Mouse (Mus musculus) liver, embryonic 14.5 days (tissue): ENCODE results near the gene Ccnt1. TPM values are rescaled to one million over a fixed set of nuclear protein-coding genes. Genes with fewer than 3 reads are reported as not detected.

ENCODE experiments used
- ATAC-seq: fragments of 200-750 bp; cut with Nextera tagmentation; 2 replicates; pipeline ENCODE4 v1.8.0; 2017; ENCODE audit warnings: moderate number of reproducible peaks, mild to moderate bottlenecking, moderate library complexity; ENCODE audit not compliant: insufficient read depth
- DNase-seq, 3 experiments: peaks; one replicate each; pipeline ENCODE4 v3.0.0-alpha.2; 2012 to 2013; ENCODE audit warnings: low read depth in 3 of 3, low spot score in 3 of 3
- H3K27ac ChIP-seq: fragments of 300-500 bp; sonication (generic); 2 replicates; pipeline ENCODE4 v1.5.1; 2014; ENCODE audit warnings: moderate library complexity, mild to moderate bottlenecking, control low read depth, inconsistent platforms
- H3K27me3 ChIP-seq: fragments of 300-500 bp; sonication (generic); 2 replicates; pipeline ENCODE4 v1.6.1; 2014; ENCODE audit warnings: mild to moderate bottlenecking, low read length, moderate library complexity; ENCODE audit not compliant: control insufficient read depth, insufficient read depth
- H3K36me3 ChIP-seq: fragments of 300-500 bp; sonication (generic); replicated peaks from 2 replicates; pipeline ENCODE4 v1.6.1; 2014; ENCODE audit warnings: low read depth; ENCODE audit not compliant: control insufficient read depth, insufficient read depth
- H3K4me1 ChIP-seq, 2 experiments: fragments of 200-500 bp in 1 of 2; fragments of 300-500 bp in 1 of 2; sonication (generic) in 1 of 2; replicated peaks; 2 replicates each; pipeline ENCODE4 v1.6.1; 2012 to 2014; ENCODE audit warnings: antibody characterized with exemption in 1 of 2, inconsistent platforms in 1 of 2, low read length in 1 of 2; ENCODE audit not compliant: control insufficient read depth in 2 of 2, insufficient read depth in 2 of 2
- H3K4me2 ChIP-seq: fragments of 300-500 bp; sonication (generic); 2 replicates; pipeline ENCODE4 v1.6.1; 2014; ENCODE audit warnings: low read depth, mild to moderate bottlenecking, control low read depth, moderate library complexity
- H3K4me3 ChIP-seq, 2 experiments: fragments of 200-500 bp in 1 of 2; fragments of 300-500 bp in 1 of 2; sonication (generic) in 1 of 2; 2 replicates each; pipeline ENCODE4 v1.5.1; 2012 to 2014; ENCODE audit warnings: low read depth in 2 of 2, low read length in 2 of 2, mild to moderate bottlenecking in 2 of 2, control low read depth in 1 of 2, inconsistent platforms in 1 of 2, moderate library complexity in 1 of 2; ENCODE audit not compliant: insufficient read depth in 1 of 2
- H3K9ac ChIP-seq: fragments of 300-500 bp; sonication (generic); replicated peaks from 2 replicates; pipeline ENCODE4 v1.6.1; 2014; ENCODE audit warnings: mild to moderate bottlenecking, control low read depth, moderate library complexity
- H3K9me3 ChIP-seq: fragments of 300-500 bp; sonication (generic); 2 replicates; pipeline ENCODE4 v1.6.1; 2016; ENCODE audit warnings: low read length, mixed read lengths; ENCODE audit not compliant: control insufficient read depth
- CTCF ChIP-seq: IDR thresholded peaks from 2 replicates; pipeline ENCODE4 v1.5.1; 2016; ENCODE audit warnings: antibody characterized with exemption, low read depth, control low read depth
- EP300 ChIP-seq: IDR thresholded peaks from 2 replicates; pipeline ENCODE4 v1.6.1; 2016; ENCODE audit warnings: antibody characterized with exemption, low read depth
- WGBS: fragments of 180-500 bp; shearing (Covaris S2); extraction: QIAGEN DNeasy Blood & Tissue Kit; methylation state at CpG from one replicate; pipeline ENCODE4 v1.1.7; 2014; ENCODE audit not compliant: insufficient replicate concordance; 5-methylcytosine and 5-hydroxymethylcytosine counted together
- polyA plus RNA-seq, 2 experiments: library from polyadenylated mRNA; depleted of rRNA in 1 of 2; stranded (reverse) in 1 of 2; unstranded in 1 of 2; fragments of >200 nt; fragmentation: Nextera tagmentation in 1 of 2; extraction: Ambion mirVana in 1 of 2; gene quantifications; 2 replicates each; pipeline versions ENCODE4 v1.2.1 to v1.2.3; 2012 to 2014

The Ccnt1 gene
- polyA plus RNA-seq, 2 experiments = 8.2 to 23.7 TPM

- peaks cover 8 to 10% of the 10 kb centered on the region in 2 experiments for H3K4me1 ChIP-seq
- H3K9ac ChIP-seq = no peak overlapping the region
- H3K27ac ChIP-seq = no peak overlapping the region
- no peaks in the 10 kb centered on the region for H3K9me3 ChIP-seq
- WGBS = 84% methylated on average over 5 of the region's 5 CpGs
- DNase-seq (no peak), ATAC-seq (no peak)
- H3K27me3 ChIP-seq = no peaks in the 10 kb centered on the region
- no peak overlapping the region for H3K4me2 ChIP-seq
- H3K4me3 ChIP-seq = no peak overlapping the region
- TF ChIP-seq EP300 = no peak
- TF ChIP-seq CTCF = no peak
- H3K36me3 ChIP-seq = peaks cover 69% of the 10 kb centered on the region
Measured at GRCm38 (mm10) chr15:98528066-98528563, 42.6 kb downstream of the Ccnt1 start.

DNA sequence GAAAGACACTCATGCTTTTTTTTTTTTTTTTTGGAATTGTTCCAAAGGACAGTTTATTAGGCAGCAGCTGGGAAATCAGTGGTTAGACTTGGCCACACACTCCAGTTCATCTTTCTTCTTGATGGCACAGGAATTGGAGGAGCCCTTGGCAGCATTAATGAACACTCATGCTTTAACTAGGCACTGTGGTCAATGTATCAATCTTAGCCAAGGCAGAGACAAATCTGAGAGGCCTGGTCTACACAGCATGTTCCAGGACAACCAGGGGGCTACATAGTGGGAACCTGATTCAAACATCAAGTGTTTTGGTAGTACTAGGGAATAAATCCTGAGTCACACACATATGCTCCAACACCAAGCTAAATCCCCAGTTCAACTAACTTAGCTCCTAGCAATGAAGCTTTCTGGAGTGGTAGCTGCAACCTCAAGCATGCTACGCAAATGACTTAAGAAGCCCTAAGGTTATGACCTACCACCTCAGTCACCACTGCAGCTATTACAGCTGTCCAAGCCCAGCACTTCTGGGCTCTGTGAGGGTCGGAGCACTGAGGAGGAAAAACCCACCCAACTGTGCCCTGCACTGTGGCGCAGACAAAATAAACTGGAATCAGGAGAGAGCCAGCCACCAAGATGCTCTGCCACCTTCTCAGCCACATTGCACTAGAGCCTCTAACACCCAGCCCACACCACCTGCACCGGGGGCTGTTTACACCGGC lies 43.5 kb downstream of the Ccnt1 start:
- no peak overlapping the region for H3K27ac ChIP-seq
- no peak overlapping the region for H3K9ac ChIP-seq
- TF ChIP-seq EP300 = no peak
- no peak for TF ChIP-seq CTCF
- ATAC-seq = no peak
- H3K4me3 ChIP-seq = no peak overlapping the region
- no peaks in the 10 kb centered on the region for H3K9me3 ChIP-seq
- H3K4me2 ChIP-seq = no peak overlapping the region
- H3K4me1 ChIP-seq = peaks cover 4 to 6% of the 10 kb centered on the region in 2 experiments
- 86% methylated on average over 5 of the region's 5 CpGs for WGBS
- H3K27me3 ChIP-seq = no peaks in the 10 kb centered on the region
- no peak for DNase-seq
- peaks cover 78% of the 10 kb centered on the region for H3K36me3 ChIP-seq

DNA sequence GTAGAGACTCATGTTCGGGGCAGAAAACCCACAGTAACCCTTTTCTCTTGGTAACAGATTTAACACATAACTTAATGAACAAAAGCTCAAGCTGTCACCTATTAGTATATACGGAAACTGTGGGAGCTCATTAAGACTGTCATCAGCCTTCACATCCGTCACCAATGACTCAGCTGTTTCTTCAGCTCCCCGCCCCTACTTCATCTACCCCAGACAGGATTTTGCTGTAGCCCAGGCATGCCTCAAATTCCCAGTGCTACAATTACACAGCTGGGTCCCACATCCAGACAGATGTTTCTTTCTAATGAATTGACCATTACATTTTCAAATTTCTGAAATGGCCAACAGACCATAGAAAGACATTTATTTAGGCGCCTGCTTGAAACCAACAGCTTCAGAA lies 44.7 kb downstream of the Ccnt1 start:
- Histone ChIP-seq H3K4me1 (peaks cover 3 to 5% of the 10 kb centered on the region in 2 experiments), H3K36me3 (peaks cover 88% of the 10 kb centered on the region), H3K27me3 (no peaks in the 10 kb centered on the region), H3K27ac (peak overlapping the region; percentile 56), H3K9me3 (no peaks in the 10 kb centered on the region), H3K4me3 (no peak overlapping the region), H3K4me2 (no peak overlapping the region; the same call in 1 of the 2 replicates), H3K9ac (0 out of 2 replicates have a peak overlapping the region, but pooled peaks have one; percentile 23)
- ATAC-seq (peak; percentile 76), DNase-seq (peak in 2 of 3 experiments; percentile 40 to 41)
- 46% methylated on average over 5 of the region's 5 CpGs for WGBS
- no peak for TF ChIP-seq CTCF
- TF ChIP-seq EP300 = no peak

GRCm38 (mm10) chr15:98521245-98521644 lies 49.5 kb downstream of the Ccnt1 start:
- Histone ChIP-seq H3K9ac (no peak overlapping the region), H3K27me3 (no peaks in the 10 kb centered on the region), H3K4me3 (no peak overlapping the region), H3K27ac (no peak overlapping the region), H3K36me3 (peaks cover 72% of the 10 kb centered on the region), H3K4me2 (no peak overlapping the region), H3K9me3 (no peaks in the 10 kb centered on the region), H3K4me1 (peaks cover 2 to 3% of the 10 kb centered on the region in 2 experiments)
- TF ChIP-seq EP300 (no peak), CTCF (no peak)
- DNase-seq (no peak), ATAC-seq (no peak)
- WGBS = 77% methylated on average over 3 of the region's 3 CpGs
